ENCODE assay signal across 8 mouse cellular contexts in the genomic region with DNA sequence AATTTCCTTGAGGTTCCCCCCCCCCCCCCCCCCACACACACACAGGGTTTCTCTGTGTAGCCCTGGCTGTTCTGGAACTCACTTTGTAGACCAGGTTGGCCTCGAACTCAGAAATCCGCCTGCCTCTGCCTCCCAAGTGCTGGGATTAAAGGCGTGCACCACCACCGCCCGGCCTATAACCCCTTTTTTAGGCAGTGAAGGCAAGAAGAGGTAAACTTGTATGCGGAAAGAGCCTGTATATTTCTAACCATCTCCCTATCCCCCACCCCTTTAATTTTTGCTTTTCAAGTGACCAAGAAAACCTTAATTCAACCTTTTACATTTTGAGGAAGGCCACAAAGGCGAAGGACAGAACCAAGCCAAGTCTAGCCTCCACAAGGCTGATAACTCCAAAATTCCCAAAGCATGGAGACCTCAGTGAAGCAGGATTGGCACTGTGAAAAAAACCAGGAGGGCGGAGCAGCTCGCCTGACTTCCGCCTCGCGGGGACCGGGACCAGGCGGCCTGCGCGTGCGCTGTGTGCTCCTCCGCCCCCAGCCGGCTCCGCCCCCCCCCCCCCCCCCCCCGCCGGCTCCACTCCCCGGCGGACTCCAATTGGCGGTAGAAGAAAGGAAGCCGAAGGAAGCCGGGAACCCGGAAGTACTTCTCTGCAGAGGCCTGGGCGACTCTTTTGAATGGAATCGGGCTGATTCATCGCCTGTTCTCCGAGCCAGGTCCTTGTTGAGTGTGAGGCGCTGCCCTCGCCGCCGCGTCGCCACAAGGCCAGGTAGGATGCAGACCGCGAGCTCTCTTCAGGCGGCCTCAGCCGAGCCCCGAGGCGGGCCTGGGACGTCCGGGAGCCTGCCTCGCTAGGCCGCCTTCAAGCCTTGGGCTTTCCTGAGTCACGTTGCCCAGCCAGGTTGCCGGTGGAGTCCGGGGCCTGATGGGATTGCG. TPM values are rescaled to one million over a fixed set of nuclear protein-coding genes. Genes with fewer than 3 reads are reported as not detected.
DNase-seq lines count a peak whose midpoint lies in the region; ATAC-seq and TF ChIP-seq lines count a peak whose summit lies in the region.

A gene (plus strand): TSS at position 587 of the 933 bp plus-strand sequence.

- H3K9me3 ChIP-seq in hindbrain, postnatal 0 days (ENCODE audit: low read length), result no peaks in the 10 kb centered on the region

- peak within 1 kb of the TSS; percentile 96 for H3K9ac ChIP-seq in hindbrain, postnatal 0 days (replicated peaks; ENCODE audit: low read length)

- intact Hi-C loops in gastrocnemius, adult 2 months (cut with DNase I), result loop anchor here (5.0 kb wide), 1 partner anchor 91 kb away; a partner anchor contains a TSS
- intact Hi-C loops in left cerebral cortex, adult 2 months (cut with DNase I), result loop anchor here (5.0 kb wide), 1 partner anchor 91 kb away; a partner anchor contains a TSS

- 9% methylated on average over 45 of the region's 52 CpGs for WGBS in hindbrain, postnatal 0 days

- H3K27ac ChIP-seq in gastrocnemius, adult 2 months, result peak within 1 kb of the TSS; percentile 90
- H3K27ac ChIP-seq in hindbrain, postnatal 0 days, result peak within 1 kb of the TSS; percentile 92
- H3K27ac ChIP-seq in left cerebral cortex, adult 2 months, result peak within 1 kb of the TSS; percentile 82

- no peaks in the 10 kb centered on the region for H3K36me3 ChIP-seq in hindbrain, postnatal 0 days (ENCODE audit: insufficient read depth, low read length)

- peak; percentile 73 for DNase-seq in WW6 (ENCODE audit: low read depth, low spot score)
- DNase-seq in cerebellum, postnatal 4 days (ENCODE audit: low spot score in 2 of 2), result peak; percentile 43 to 81
- DNase-seq in gastrocnemius, adult 2 months, result peak; percentile 94
- DNase-seq in hindbrain, postnatal 0 days (ENCODE audit: low spot score), result peak; percentile 95
- peak; percentile 80 to 85 for DNase-seq in left cerebral cortex, adult 2 months (ENCODE audit: extremely low spot score in 1 of 2, low spot score in 2 of 2)
- peak; percentile 90 to 91 for DNase-seq in right cerebral cortex, adult 2 months (ENCODE audit: low spot score in 2 of 2)
- peak; percentile 88 for DNase-seq in urinary bladder, postnatal 14 days (ENCODE audit: low spot score)

- H3K27me3 ChIP-seq in hindbrain, postnatal 0 days (ENCODE audit: insufficient read depth, low read length), result no peaks in the 10 kb centered on the region

- TF ChIP-seq CTCF in gastrocnemius, adult 2 months (IDR thresholded peaks at IDR 0.05), result no peak
- TF ChIP-seq CTCF in hindbrain, postnatal 0 days (IDR thresholded peaks at IDR 0.05; ENCODE audit: low read depth), result no peak
- no peak for TF ChIP-seq CTCF in left cerebral cortex, adult 2 months (IDR thresholded peaks at IDR 0.05)

- H3K4me2 ChIP-seq in hindbrain, postnatal 0 days (ENCODE audit: low read depth, low read length), result peak within 1 kb of the TSS; percentile 71

- ATAC-seq in hindbrain, postnatal 0 days, result peak; percentile 98
- ATAC-seq in megakaryocyte, adult 5-6 weeks (ENCODE audit: poor library complexity, severe bottlenecking), result peak; percentile 87

- H3K4me3 ChIP-seq in gastrocnemius, adult 2 months, result peak within 1 kb of the TSS; percentile 92
- peak within 1 kb of the TSS; percentile 85 for H3K4me3 ChIP-seq in hindbrain, postnatal 0 days (ENCODE audit: low read length)
- peak within 1 kb of the TSS; percentile 88 for H3K4me3 ChIP-seq in left cerebral cortex, adult 2 months

- peaks cover 8% of the 10 kb centered on the region; the same call in 1 of the 2 replicates for H3K4me1 ChIP-seq in hindbrain, postnatal 0 days (ENCODE audit: insufficient read depth, low read length)

RNA-seq across cellular contexts. Expression of the gene that starts here (rescaled TPM):
- total RNA-seq in gastrocnemius, adult 2 months (2021), result 10 to 100 TPM; 63.3 to 63.8 TPM
- total RNA-seq in hindbrain, postnatal 0 days (2014; rRNA removed), result 84.3 and 93.1 TPM in 2 replicates
- polyA plus RNA-seq in hindbrain, postnatal 0 days (2015; fragmentation: Nextera tagmentation; extraction: Ambion mirVana), result 200 TPM in 2 replicates
- 100 to 1,000 TPM in 1 of 2 experiments, 10 to 100 TPM in 1; 96.3 to 110 TPM for total RNA-seq in left cerebral cortex, adult 2 months (2021)
- total RNA-seq in megakaryocyte, adult 5-6 weeks (2015), result 177 and 192 TPM in 2 replicates
- total RNA-seq in megakaryocyte, adult 5-6 weeks (2017), result 148 and 166 TPM in 2 replicates

Comparison
In these comparisons a context has a peak if more than half of its experiments do, and no peak if none do; other contexts are left out.
1. Peak in every context shown above with its lines: DNase-seq, ATAC-seq, H3K4me3 ChIP-seq and H3K27ac ChIP-seq.